Mouse (Mus musculus): ENCODE data around the gene Med13. TPM values are rescaled to one million over a fixed set of nuclear protein-coding genes. Genes with fewer than 3 reads are reported as not detected.

Med13 gene
- total and polyA plus RNA-seq, 2 experiments = 9.1 to 27.8 TPM

GRCm38 (mm10) chr11:86257054-86257453, 100.3 kb downstream of the Med13 start:
- Histone ChIP-seq H3K27me3 (ENCODE audit: control insufficient read depth, insufficient read depth, low read length) (no peaks in the 10 kb centered on the region), H3K4me1 (ENCODE audit: control insufficient read depth, insufficient read depth, low read length) (peaks cover 3% of the 10 kb centered on the region; the same call in 1 of the 2 replicates), H3K27ac (replicated peaks; ENCODE audit: insufficient read depth, low read depth, low read length) (no peak overlapping the region), H3K9ac (ENCODE audit: low read depth, low read length) (peak overlapping the region; percentile 80), H3K79me2 (ENCODE audit: control insufficient read depth, insufficient read depth, low read length) (no peaks in the 10 kb centered on the region; the same call in 1 of the 2 replicates), H3K4me3 (ENCODE audit: insufficient read depth, low read depth, low read length) (peak overlapping the region; percentile 94), H3K36me3 (ENCODE audit: control insufficient read depth, insufficient read depth, low read length) (no peaks in the 10 kb centered on the region; the same call in 1 of the 2 replicates)
- no peak for TF ChIP-seq CTCF (IDR thresholded peaks at IDR 0.05; ENCODE audit: low read depth, low read length)
- TF ChIP-seq POLR2A (IDR thresholded peaks at IDR 0.05; ENCODE audit: extremely low read depth, insufficient read depth, low read length) = no peak
- DNase-seq (ENCODE audit: extremely low read depth, low read depth, low spot score) = no peak
- under 1% methylated on average over 22 of the region's 22 CpGs for WGBS

GRCm38 (mm10) chr11:86253342-86253741, 104.1 kb downstream of the Med13 start:
- Histone ChIP-seq H3K9ac (ENCODE audit: low read depth, low read length) (no peak overlapping the region), H3K27me3 (ENCODE audit: control insufficient read depth, insufficient read depth, low read length) (no peaks in the 10 kb centered on the region), H3K79me2 (ENCODE audit: control insufficient read depth, insufficient read depth, low read length) (no peaks in the 10 kb centered on the region; the same call in 1 of the 2 replicates), H3K36me3 (ENCODE audit: control insufficient read depth, insufficient read depth, low read length) (peaks cover 11% of the 10 kb centered on the region), H3K4me3 (ENCODE audit: insufficient read depth, low read depth, low read length) (no peak overlapping the region), H3K27ac (replicated peaks; ENCODE audit: insufficient read depth, low read depth, low read length) (no peak overlapping the region), H3K4me1 (ENCODE audit: control insufficient read depth, insufficient read depth, low read length) (peaks cover 3% of the 10 kb centered on the region; the same call in 1 of the 2 replicates)
- no peak for TF ChIP-seq POLR2A (IDR thresholded peaks at IDR 0.05; ENCODE audit: extremely low read depth, insufficient read depth, low read length)
- no peak for TF ChIP-seq CTCF (IDR thresholded peaks at IDR 0.05; ENCODE audit: low read depth, low read length)
- WGBS = 65% methylated on average over 1 of the region's 1 CpGs
- no peak for DNase-seq (ENCODE audit: extremely low read depth, low read depth, low spot score)

GRCm38 (mm10) chr11:86232446-86232845, 125.0 kb downstream of the Med13 start:
- no peaks in the 10 kb centered on the region for H3K4me1 ChIP-seq (ENCODE audit: control insufficient read depth, insufficient read depth, low read length)
- TF ChIP-seq POLR2A (IDR thresholded peaks at IDR 0.05; ENCODE audit: extremely low read depth, insufficient read depth, low read length) (no peak), CTCF (IDR thresholded peaks at IDR 0.05; ENCODE audit: low read depth, low read length) (no peak)
- no peak overlapping the region for H3K4me3 ChIP-seq (ENCODE audit: insufficient read depth, low read depth, low read length)
- no peak for DNase-seq (ENCODE audit: extremely low read depth, low read depth, low spot score)
- no peak overlapping the region for H3K27ac ChIP-seq (replicated peaks; ENCODE audit: insufficient read depth, low read depth, low read length)
- no peaks in the 10 kb centered on the region; the same call in 1 of the 2 replicates for H3K79me2 ChIP-seq (ENCODE audit: control insufficient read depth, insufficient read depth, low read length)
- peaks cover 24% of the 10 kb centered on the region for H3K36me3 ChIP-seq (ENCODE audit: control insufficient read depth, insufficient read depth, low read length)
- H3K9ac ChIP-seq (ENCODE audit: low read depth, low read length) = no peak overlapping the region
- H3K27me3 ChIP-seq (ENCODE audit: control insufficient read depth, insufficient read depth, low read length) = no peaks in the 10 kb centered on the region
- 82% methylated on average over 4 of the region's 4 CpGs for WGBS

GRCm38 (mm10) chr11:86231781-86232350, 125.5 kb downstream of the Med13 start:
- no peaks in the 10 kb centered on the region for H3K4me1 ChIP-seq (ENCODE audit: control insufficient read depth, insufficient read depth, low read length)
- no peak for DNase-seq (ENCODE audit: extremely low read depth, low read depth, low spot score)
- H3K79me2 ChIP-seq (ENCODE audit: control insufficient read depth, insufficient read depth, low read length) = no peaks in the 10 kb centered on the region; the same call in 1 of the 2 replicates
- TF ChIP-seq POLR2A (IDR thresholded peaks at IDR 0.05; ENCODE audit: extremely low read depth, insufficient read depth, low read length) (no peak), CTCF (IDR thresholded peaks at IDR 0.05; ENCODE audit: low read depth, low read length) (no peak)
- H3K27me3 ChIP-seq (ENCODE audit: control insufficient read depth, insufficient read depth, low read length) = no peaks in the 10 kb centered on the region
- no peak overlapping the region for H3K4me3 ChIP-seq (ENCODE audit: insufficient read depth, low read depth, low read length)
- 94% methylated on average over 13 of the region's 13 CpGs for WGBS
- no peak overlapping the region for H3K27ac ChIP-seq (replicated peaks; ENCODE audit: insufficient read depth, low read depth, low read length)
- peaks cover 22% of the 10 kb centered on the region for H3K36me3 ChIP-seq (ENCODE audit: control insufficient read depth, insufficient read depth, low read length)
- H3K9ac ChIP-seq (ENCODE audit: low read depth, low read length) = no peak overlapping the region

- Histone ChIP-seq H3K4me3 (ENCODE audit: insufficient read depth, low read depth, low read length) (no peak overlapping the region), H3K27ac (replicated peaks; ENCODE audit: insufficient read depth, low read depth, low read length) (no peak overlapping the region), H3K4me1 (ENCODE audit: control insufficient read depth, insufficient read depth, low read length) (no peaks in the 10 kb centered on the region), H3K9ac (ENCODE audit: low read depth, low read length) (no peak overlapping the region), H3K36me3 (ENCODE audit: control insufficient read depth, insufficient read depth, low read length) (peaks cover 22% of the 10 kb centered on the region), H3K79me2 (ENCODE audit: control insufficient read depth, insufficient read depth, low read length) (no peaks in the 10 kb centered on the region; the same call in 1 of the 2 replicates), H3K27me3 (ENCODE audit: control insufficient read depth, insufficient read depth, low read length) (no peaks in the 10 kb centered on the region)
- 91% methylated on average over 8 of the region's 8 CpGs for WGBS
- DNase-seq (ENCODE audit: extremely low read depth, low read depth, low spot score) = no peak
- TF ChIP-seq CTCF (IDR thresholded peaks at IDR 0.05; ENCODE audit: low read depth, low read length) (no peak), POLR2A (IDR thresholded peaks at IDR 0.05; ENCODE audit: extremely low read depth, insufficient read depth, low read length) (no peak)
Measured at GRCm38 (mm10) chr11:86226646-86227180, 130.7 kb downstream of the Med13 start.

GRCm38 (mm10) chr11:86225761-86226160, 131.6 kb downstream of the Med13 start:
- H3K4me1 ChIP-seq (ENCODE audit: control insufficient read depth, insufficient read depth, low read length) = no peaks in the 10 kb centered on the region
- no peaks in the 10 kb centered on the region for H3K27me3 ChIP-seq (ENCODE audit: control insufficient read depth, insufficient read depth, low read length)
- H3K79me2 ChIP-seq (ENCODE audit: control insufficient read depth, insufficient read depth, low read length) = no peaks in the 10 kb centered on the region
- DNase-seq (ENCODE audit: extremely low read depth, low read depth, low spot score) = peak; percentile 33
- H3K27ac ChIP-seq (replicated peaks; ENCODE audit: insufficient read depth, low read depth, low read length) = no peak overlapping the region
- whole genome bisulfite sequencing = 82% methylated on average over 4 of the region's 4 CpGs
- TF ChIP-seq CTCF (IDR thresholded peaks at IDR 0.05; ENCODE audit: low read depth, low read length) = no peak
- TF ChIP-seq POLR2A (IDR thresholded peaks at IDR 0.05; ENCODE audit: extremely low read depth, insufficient read depth, low read length) = no peak
- H3K9ac ChIP-seq (ENCODE audit: low read depth, low read length) = no peak overlapping the region
- H3K4me3 ChIP-seq (ENCODE audit: insufficient read depth, low read depth, low read length) = no peak overlapping the region
- peaks cover 21% of the 10 kb centered on the region for H3K36me3 ChIP-seq (ENCODE audit: control insufficient read depth, insufficient read depth, low read length)

Other genes starting within 250 kb of the Med13 start
- 2.0 and 2.2 TPM in 2 replicates for gene Brip1, start 156.4 kb downstream of the Med13 start, total RNA-seq (2014; rRNA removed)
- gene Brip1, start 156.4 kb downstream of the Med13 start, polyA plus RNA-seq (2012; rRNA removed) = 0.17 and 0.31 TPM in 2 replicates
- gene Ints2, start 100.0 kb downstream of the Med13 start, total RNA-seq (2014; rRNA removed) = 3.2 and 3.7 TPM in 2 replicates
- 2.0 and 3.4 TPM in 2 replicates for gene Ints2, start 100.0 kb downstream of the Med13 start, polyA plus RNA-seq (2012; rRNA removed)
- 18.9 and 19.1 TPM in 2 replicates for gene Rnft1, start 127.1 kb upstream of the Med13 start, total RNA-seq (2014; rRNA removed)
- 6.8 and 9.4 TPM in 2 replicates for gene Rnft1, start 127.1 kb upstream of the Med13 start, polyA plus RNA-seq (2012; rRNA removed)
- gene Rps6kb1, start 187.2 kb upstream of the Med13 start, total RNA-seq (2014; rRNA removed) = 14.4 TPM in 2 replicates
- gene Rps6kb1, start 187.2 kb upstream of the Med13 start, polyA plus RNA-seq (2012; rRNA removed) = 6.2 and 6.3 TPM in 2 replicates
- gene Tubd1, start 187.4 kb upstream of the Med13 start, total RNA-seq (2014; rRNA removed) = 2.6 and 4.3 TPM in 2 replicates
- 1.7 and 2.0 TPM in 2 replicates for gene Tubd1, start 187.4 kb upstream of the Med13 start, polyA plus RNA-seq (2012; rRNA removed)